Mouse (Mus musculus): ENCODE measurements around the gene Rnf32.

Gene Rnf32

GRCm38 (mm10) chr5:29273426-29273825, 77.6 kb downstream of the Rnf32 start:
- DNase-seq (ENCODE audit: low read depth) = no peak

GRCm38 (mm10) chr5:29274746-29275145, 79.0 kb downstream of the Rnf32 start:
- peak; percentile 3 for DNase-seq (ENCODE audit: low read depth)

Measured in c-Kit-positive CD71-negative TER-119-negative erythroid progenitor cells, embryonic 14.5 days (primary cell).